17 mouse cellular contexts compared by ENCODE assay signal in the genomic region with DNA sequence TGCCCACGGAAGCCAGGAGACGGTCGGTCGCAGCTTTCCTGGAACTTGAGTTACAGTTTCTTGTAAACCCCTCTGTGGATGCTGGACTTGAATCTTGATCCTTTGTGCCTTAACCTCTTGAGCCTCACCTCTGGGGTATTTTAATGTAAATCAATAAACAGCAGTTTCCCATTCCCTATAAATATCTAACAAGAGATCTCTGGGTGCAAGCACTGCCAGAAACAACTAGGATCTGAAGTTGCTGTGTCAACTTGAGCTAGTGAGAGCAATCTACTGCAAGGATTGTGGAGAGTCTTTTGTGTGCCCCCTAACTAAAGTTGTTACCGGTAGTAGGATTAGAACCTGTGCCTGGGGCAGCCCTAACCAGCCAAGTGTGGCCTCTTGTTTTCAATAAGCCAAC. TPM values are rescaled to one million over a fixed set of nuclear protein-coding genes. Genes with fewer than 3 reads are reported as not detected.
DNase-seq lines count a peak whose midpoint lies in the region; ATAC-seq and TF ChIP-seq lines count a peak whose summit lies in the region.
"Had no signal": no experiment of that assay in that cellular context is flagged by ENCODE, and none has a peak within 500 bp of the region (broad histone marks: within the 10 kb centered on the region; RNA-seq: fewer than 3 reads in every experiment).

No protein-coding gene starts in this region.

- H3K36me3 ChIP-seq in intestine, embryonic 15.5 days, result peaks cover 9% of the 10 kb centered on the region
- no peaks in the 10 kb centered on the region; the same call in 1 of the 2 replicates for H3K36me3 ChIP-seq in intestine, embryonic 16.5 days (ENCODE audit: control insufficient read depth, insufficient read depth, low read length)
- H3K36me3 ChIP-seq in liver, embryonic 15.5 days (replicated peaks), result peaks cover 33% of the 10 kb centered on the region
- H3K36me3 ChIP-seq in liver, embryonic 12.5 days, result peaks cover 31% of the 10 kb centered on the region
- peaks cover 12% of the 10 kb centered on the region for H3K36me3 ChIP-seq in ES-E14 (ENCODE audit: control insufficient read depth, insufficient read depth, low read length, poor library complexity, severe bottlenecking)
- H3K36me3 ChIP-seq in macrophage (ENCODE audit: inconsistent target), result peaks cover 29% of the 10 kb centered on the region
- H3K36me3 ChIP-seq in thymus, adult 2 months (ENCODE audit: control insufficient read depth, insufficient read depth, low read length), result peaks cover 5% of the 10 kb centered on the region; the same call in 1 of the 2 replicates

- peaks cover 15% of the 10 kb centered on the region for H3K4me1 ChIP-seq in intestine, embryonic 15.5 days (replicated peaks)
- H3K4me1 ChIP-seq in intestine, embryonic 16.5 days (ENCODE audit: control insufficient read depth, insufficient read depth, low read length), result peaks cover 27% of the 10 kb centered on the region
- H3K4me1 ChIP-seq in liver, embryonic 15.5 days (replicated peaks), result peaks cover 49% of the 10 kb centered on the region
- H3K4me1 ChIP-seq in liver, embryonic 12.5 days, result peaks cover 40% of the 10 kb centered on the region
- H3K4me1 ChIP-seq in ES-E14 (ENCODE audit: control insufficient read depth in 2 of 2, insufficient read depth in 2 of 2, low read length in 2 of 2, poor library complexity in 1 of 2), result peaks cover 2 to 12% of the 10 kb centered on the region in 2 experiments; a peak in 3 of 4 replicates
- peaks cover 16% of the 10 kb centered on the region for H3K4me1 ChIP-seq in thymus, adult 2 months (replicated peaks; ENCODE audit: control insufficient read depth, insufficient read depth, low read length)

- DNase-seq in ES-E14 (ENCODE audit: low read depth, low spot score), result no peak
- no peak for DNase-seq in thymus, adult 2 months
- DNase-seq: adrenal gland, adult 8-10 months; heart, adult 18-20 months had no signal

- H3K27ac ChIP-seq in intestine, embryonic 15.5 days, result no peak overlapping the region
- no peak overlapping the region for H3K27ac ChIP-seq in intestine, embryonic 16.5 days (ENCODE audit: low read length)
- H3K27ac ChIP-seq in liver, embryonic 15.5 days (replicated peaks), result 0 out of 2 replicates have a peak overlapping the region, but pooled peaks have one; percentile 4
- no peak overlapping the region for H3K27ac ChIP-seq in liver, embryonic 12.5 days
- H3K27ac ChIP-seq in ES-E14 (ENCODE audit: insufficient read depth, low read depth, low read length, poor library complexity, severe bottlenecking) (peak overlapping the region; percentile 24; the same call in 1 of the 2 replicates), macrophage (peak overlapping the region; percentile 96)
- H3K27ac ChIP-seq in thymus, adult 2 months (ENCODE audit: control insufficient read depth, insufficient read depth, low read length), result no peak overlapping the region
- H3K27ac ChIP-seq: embryonic facial prominence, embryonic 15.5 days; heart, embryonic 15.5 days; hindbrain, embryonic 10.5 days; liver, embryonic 14.5 days had no signal

- no peak overlapping the region for H3K4me3 ChIP-seq in intestine, embryonic 15.5 days (replicated peaks)
- H3K4me3 ChIP-seq in intestine, embryonic 16.5 days (ENCODE audit: low read length), result no peak overlapping the region
- no peak overlapping the region for H3K4me3 ChIP-seq in liver, embryonic 15.5 days (replicated peaks)
- no peak overlapping the region for H3K4me3 ChIP-seq in liver, embryonic 12.5 days
- H3K4me3 ChIP-seq in ES-E14 (ENCODE audit: insufficient read depth in 1 of 2, low read depth in 1 of 2, low read length in 2 of 2, poor library complexity in 1 of 2, severe bottlenecking in 1 of 2) (peak overlapping the region in 1 of 2 experiments; percentile 82; a peak in 1 of 4 replicates), macrophage (ENCODE audit: inconsistent target) (no peak overlapping the region; the same call in 1 of the 2 replicates)
- no peak overlapping the region for H3K4me3 ChIP-seq in thymus, adult 2 months (ENCODE audit: control insufficient read depth, insufficient read depth, low read length)
- H3K4me3 ChIP-seq: embryonic facial prominence, embryonic 15.5 days; heart, embryonic 15.5 days; hindbrain, embryonic 10.5 days had no signal

- in situ Hi-C loops in ES-E14 (cut with MboI; ENCODE audit: low sequenced_read_pairs in 2 of 2, unreplicated experiment in 2 of 2), result no loop called here

- H3K9me3 ChIP-seq in intestine, embryonic 15.5 days, result no peaks in the 10 kb centered on the region
- no peaks in the 10 kb centered on the region for H3K9me3 ChIP-seq in intestine, embryonic 16.5 days (ENCODE audit: control insufficient read depth, low read length)
- H3K9me3 ChIP-seq in liver, embryonic 15.5 days (replicated peaks), result no peaks in the 10 kb centered on the region
- H3K9me3 ChIP-seq in liver, embryonic 12.5 days (replicated peaks), result no peaks in the 10 kb centered on the region
- no peaks in the 10 kb centered on the region for H3K9me3 ChIP-seq in ES-E14 (ENCODE audit: control insufficient read depth, insufficient read depth, low read depth, low read length)
- H3K9me3 ChIP-seq: embryonic facial prominence, embryonic 15.5 days; G1E; heart, embryonic 15.5 days; hindbrain, embryonic 10.5 days had no signal

- H3K79me2 ChIP-seq in macrophage (ENCODE audit: inconsistent target), result peaks cover 85% of the 10 kb centered on the region

- 87% methylated on average over 5 of the region's 5 CpGs for WGBS in intestine, embryonic 15.5 days
- WGBS in intestine, embryonic 16.5 days, result 89% methylated on average over 5 of the region's 5 CpGs
- 89% methylated on average over 5 of the region's 5 CpGs for WGBS in liver, embryonic 15.5 days (ENCODE audit: insufficient replicate concordance)
- WGBS in liver, embryonic 12.5 days (ENCODE audit: insufficient replicate concordance), result 81% methylated on average over 5 of the region's 5 CpGs
- 98% methylated on average over 5 of the region's 5 CpGs for WGBS in macrophage (ENCODE audit: missing documents)
- 97% methylated on average over 5 of the region's 5 CpGs for WGBS in thymus, adult 2 months

- no peak for ATAC-seq in intestine, embryonic 15.5 days
- ATAC-seq in intestine, embryonic 16.5 days, result no peak
- ATAC-seq in liver, embryonic 15.5 days (ENCODE audit: insufficient read depth), result no peak
- no peak for ATAC-seq in liver, embryonic 12.5 days

- H3K4me2 ChIP-seq in intestine, embryonic 15.5 days (replicated peaks), result no peak overlapping the region
- no peak overlapping the region for H3K4me2 ChIP-seq in intestine, embryonic 16.5 days (ENCODE audit: low read depth, low read length)
- no peak overlapping the region for H3K4me2 ChIP-seq in liver, embryonic 15.5 days
- no peak overlapping the region for H3K4me2 ChIP-seq in liver, embryonic 12.5 days
- H3K4me2 ChIP-seq: heart, embryonic 15.5 days had no signal

- no peaks in the 10 kb centered on the region for H3K27me3 ChIP-seq in intestine, embryonic 15.5 days (replicated peaks)
- no peaks in the 10 kb centered on the region for H3K27me3 ChIP-seq in intestine, embryonic 16.5 days (replicated peaks; ENCODE audit: control insufficient read depth, insufficient read depth, low read length)
- no peaks in the 10 kb centered on the region for H3K27me3 ChIP-seq in liver, embryonic 15.5 days
- H3K27me3 ChIP-seq in liver, embryonic 12.5 days (replicated peaks), result no peaks in the 10 kb centered on the region
- H3K27me3 ChIP-seq in thymus, adult 2 months (ENCODE audit: control insufficient read depth, insufficient read depth, low read length), result no peaks in the 10 kb centered on the region
- H3K27me3 ChIP-seq: embryonic facial prominence, embryonic 15.5 days; heart, embryonic 15.5 days had no signal

- H3K9ac ChIP-seq in intestine, embryonic 15.5 days, result 0 out of 2 replicates have a peak overlapping the region, but pooled peaks have one; percentile 10
- H3K9ac ChIP-seq in intestine, embryonic 16.5 days (ENCODE audit: low read depth, low read length), result no peak overlapping the region
- no peak overlapping the region for H3K9ac ChIP-seq in liver, embryonic 15.5 days
- H3K9ac ChIP-seq in liver, embryonic 12.5 days, result no peak overlapping the region
- H3K9ac ChIP-seq in ES-E14 (ENCODE audit: insufficient read depth, low read depth, low read length, poor library complexity, severe bottlenecking), result peak overlapping the region; percentile 52; the same call in 1 of the 2 replicates
- H3K9ac ChIP-seq: heart, embryonic 15.5 days; liver, embryonic 14.5 days had no signal

- no peak for TF ChIP-seq POLR2A in thymus, adult 2 months (IDR thresholded peaks at IDR 0.05; ENCODE audit: control insufficient read depth, extremely low read depth, insufficient read depth, low read length, poor library complexity)

- TF ChIP-seq CTCF in thymus, adult 2 months (IDR thresholded peaks at IDR 0.05; ENCODE audit: borderline replicate concordance, control insufficient read depth, extremely low read depth, insufficient read depth, low read length, poor library complexity), result no peak

RNA-seq across cellular contexts. Expression of a gene that starts 3.5 kb away (rescaled TPM):
- 15.5 and 15.7 TPM in 2 replicates for polyA plus RNA-seq in intestine, embryonic 15.5 days (2015; fragmentation: Nextera tagmentation; extraction: Ambion mirVana)
- polyA plus RNA-seq in intestine, embryonic 16.5 days (2015; fragmentation: Nextera tagmentation; extraction: Ambion mirVana), result 15.0 and 16.1 TPM in 2 replicates
- 9.0 and 9.5 TPM in 2 replicates for polyA plus RNA-seq in liver, embryonic 15.5 days (2015; fragmentation: Nextera tagmentation; extraction: Ambion mirVana)
- polyA plus RNA-seq in liver, embryonic 12.5 days (2016; fragmentation: Nextera tagmentation; extraction: Ambion mirVana), result 11.8 and 12.1 TPM in 2 replicates
- total RNA-seq in ES-E14 (2012; rRNA removed), result 26.4 and 29.5 TPM in 2 replicates
- 10 to 100 TPM in 13 of 26 experiments, 1 to 10 TPM in 13; 2.4 to 36.5 (median 11.0) TPM for total RNA-seq in macrophage (2018; cell fraction: chromatin; rRNA removed)
- 10 to 100 TPM in 21 of 26 experiments, 1 to 10 TPM in 5; 8.0 to 27.4 (median 13.0) TPM for total RNA-seq in macrophage (2018; cell fraction: cytosol; rRNA removed)
- total RNA-seq in macrophage (2018; cell fraction: nucleus; rRNA removed), result 10 to 100 TPM in 16 of 26 experiments, 1 to 10 TPM in 10; 4.2 to 29.9 (median 11.3) TPM
- 16.7 to 27.9 TPM (median 19.2 TPM) in 3 replicates for polyA plus RNA-seq in macrophage (2018)
- 17.2 and 18.5 TPM in 2 replicates for polyA plus RNA-seq in thymus, adult 2 months (2012; rRNA removed)

RNA-seq across cellular contexts. Expression of a gene that starts 4.2 kb away (rescaled TPM):
- polyA plus RNA-seq in intestine, embryonic 15.5 days (2015; fragmentation: Nextera tagmentation; extraction: Ambion mirVana), result 36.1 and 38.4 TPM in 2 replicates
- polyA plus RNA-seq in intestine, embryonic 16.5 days (2015; fragmentation: Nextera tagmentation; extraction: Ambion mirVana), result 39.8 and 41.4 TPM in 2 replicates
- polyA plus RNA-seq in liver, embryonic 15.5 days (2015; fragmentation: Nextera tagmentation; extraction: Ambion mirVana), result 18.8 and 20.9 TPM in 2 replicates
- polyA plus RNA-seq in liver, embryonic 12.5 days (2016; fragmentation: Nextera tagmentation; extraction: Ambion mirVana), result 18.8 and 22.5 TPM in 2 replicates
- 48.8 and 54.5 TPM in 2 replicates for total RNA-seq in ES-E14 (2012; rRNA removed)
- total RNA-seq in macrophage (2018; cell fraction: chromatin; rRNA removed), result 100 to 1,000 TPM in 11 of 26 experiments, 10 to 100 TPM in 15; 23.9 to 384 (median 82.5) TPM
- total RNA-seq in macrophage (2018; cell fraction: cytosol; rRNA removed), result 100 to 1,000 TPM in 10 of 26 experiments, 10 to 100 TPM in 16; 32.1 to 137 (median 68.6) TPM
- 100 to 1,000 TPM in 5 of 26 experiments, 10 to 100 TPM in 21; 27.8 to 201 (median 64.5) TPM for total RNA-seq in macrophage (2018; cell fraction: nucleus; rRNA removed)
- polyA plus RNA-seq in macrophage (2018), result 99.7 to 130 TPM (median 126 TPM) in 3 replicates
- 50.3 and 50.4 TPM in 2 replicates for polyA plus RNA-seq in thymus, adult 2 months (2012; rRNA removed)

RNA-seq across cellular contexts. Expression of a gene that starts 21.6 kb away (rescaled TPM):
- polyA plus RNA-seq in intestine, embryonic 15.5 days (2015; fragmentation: Nextera tagmentation; extraction: Ambion mirVana), result 1.4 and 1.6 TPM in 2 replicates
- 1.9 and 2.0 TPM in 2 replicates for polyA plus RNA-seq in intestine, embryonic 16.5 days (2015; fragmentation: Nextera tagmentation; extraction: Ambion mirVana)
- 2.1 and 2.8 TPM in 2 replicates for polyA plus RNA-seq in liver, embryonic 15.5 days (2015; fragmentation: Nextera tagmentation; extraction: Ambion mirVana)
- 3.1 and 4.6 TPM in 2 replicates for polyA plus RNA-seq in liver, embryonic 12.5 days (2016; fragmentation: Nextera tagmentation; extraction: Ambion mirVana)
- 0.58 and 1.1 TPM in 2 replicates for total RNA-seq in ES-E14 (2012; rRNA removed)
- total RNA-seq in macrophage (2018; cell fraction: chromatin; rRNA removed), result 10 to 100 TPM in 25 of 26 experiments, 1 to 10 TPM in 1; 7.9 to 57.8 (median 37.8) TPM
- total RNA-seq in macrophage (2018; cell fraction: cytosol; rRNA removed), result 1 to 10 TPM; 2.9 to 6.7 (median 4.4) TPM
- total RNA-seq in macrophage (2018; cell fraction: nucleus; rRNA removed), result 10 to 100 TPM in 23 of 26 experiments, 1 to 10 TPM in 3; 6.4 to 43.8 (median 23.7) TPM
- 4.7 to 5.1 TPM (median 4.8 TPM) in 3 replicates for polyA plus RNA-seq in macrophage (2018)
- polyA plus RNA-seq in thymus, adult 2 months (2012; rRNA removed), result 1.4 and 1.5 TPM in 2 replicates
- total RNA-seq: gastrocnemius, adult 8-10 months had no signal

RNA-seq across cellular contexts. Expression of a gene that starts 29.2 kb away (rescaled TPM):
- 146 and 148 TPM in 2 replicates for polyA plus RNA-seq in intestine, embryonic 15.5 days (2015; fragmentation: Nextera tagmentation; extraction: Ambion mirVana)
- polyA plus RNA-seq in intestine, embryonic 16.5 days (2015; fragmentation: Nextera tagmentation; extraction: Ambion mirVana), result 165 and 168 TPM in 2 replicates
- 110 and 114 TPM in 2 replicates for polyA plus RNA-seq in liver, embryonic 15.5 days (2015; fragmentation: Nextera tagmentation; extraction: Ambion mirVana)
- 134 and 135 TPM in 2 replicates for polyA plus RNA-seq in liver, embryonic 12.5 days (2016; fragmentation: Nextera tagmentation; extraction: Ambion mirVana)
- 87.6 and 101 TPM in 2 replicates for total RNA-seq in ES-E14 (2012; rRNA removed)
- total RNA-seq in macrophage (2018; cell fraction: chromatin; rRNA removed), result 100 to 1,000 TPM; 122 to 397 (median 242) TPM
- 100 to 1,000 TPM; 159 to 231 (median 184) TPM for total RNA-seq in macrophage (2018; cell fraction: cytosol; rRNA removed)
- total RNA-seq in macrophage (2018; cell fraction: nucleus; rRNA removed), result 100 to 1,000 TPM; 133 to 373 (median 198) TPM
- 216 to 338 TPM (median 252 TPM) in 3 replicates for polyA plus RNA-seq in macrophage (2018)
- 129 and 140 TPM in 2 replicates for polyA plus RNA-seq in thymus, adult 2 months (2012; rRNA removed)

RNA-seq across cellular contexts. Expression of a gene that starts 34.4 kb away (rescaled TPM):
- polyA plus RNA-seq in intestine, embryonic 15.5 days (2015; fragmentation: Nextera tagmentation; extraction: Ambion mirVana), result 0.36 and 0.56 TPM in 2 replicates
- 0.51 and 0.72 TPM in 2 replicates for polyA plus RNA-seq in intestine, embryonic 16.5 days (2015; fragmentation: Nextera tagmentation; extraction: Ambion mirVana)
- polyA plus RNA-seq in liver, embryonic 15.5 days (2015; fragmentation: Nextera tagmentation; extraction: Ambion mirVana), result not detected in 2 replicates
- polyA plus RNA-seq in liver, embryonic 12.5 days (2016; fragmentation: Nextera tagmentation; extraction: Ambion mirVana), result not detected in 2 replicates
- 6.7 and 16.0 TPM in 2 replicates for total RNA-seq in ES-E14 (2012; rRNA removed)
- total RNA-seq in macrophage (2018; cell fraction: chromatin; rRNA removed), result 1 to 10 TPM in 9 of 26 experiments, under 1 TPM in 5, not detected in 12; 0.39 to 4.7 (median 1.5) TPM
- under 1 TPM in 1 of 26 experiments, not detected in 25; 0.30 TPM for total RNA-seq in macrophage (2018; cell fraction: cytosol; rRNA removed)
- 1 to 10 TPM in 3 of 26 experiments, under 1 TPM in 5, not detected in 18; 0.34 to 2.4 (median 0.96) TPM for total RNA-seq in macrophage (2018; cell fraction: nucleus; rRNA removed)
- polyA plus RNA-seq in macrophage (2018), result not detected in 3 replicates
- polyA plus RNA-seq in thymus, adult 2 months (2012; rRNA removed), result 1.3 and 1.6 TPM in 2 replicates
- total RNA-seq: G1E; gastrocnemius, adult 8-10 months; heart, adult 18-20 months; megakaryocyte progenitor cell, adult 5-6 weeks; neutrophil, adult 5-6 weeks had no signal

Comparison
In these comparisons a context has a peak if more than half of its experiments do, and no peak if none do; other contexts are left out.
1. H3K27ac ChIP-seq: peak in liver, embryonic 15.5 days (single experiment), ES-E14 (single experiment) and macrophage (single experiment); none in intestine, embryonic 15.5 days (single experiment), intestine, embryonic 16.5 days (single experiment), liver, embryonic 12.5 days (single experiment) and thymus, adult 2 months (single experiment).
2. H3K9ac ChIP-seq: peak in intestine, embryonic 15.5 days (single experiment) and ES-E14 (single experiment); none in intestine, embryonic 16.5 days (single experiment), liver, embryonic 15.5 days (single experiment) and liver, embryonic 12.5 days (single experiment).